Mouse (Mus musculus) liver, adult 2 months (tissue): ENCODE data around the gene Olfr975.
"Not testable (repeated sequence)": the region's sequence is repeated elsewhere in the genome, so short reads cannot be mapped to it uniquely, and the experiment has no call there.

Experiments
- CTCF ChIP-seq: fragments of 200-500 bp; IDR thresholded peaks from 2 replicates; pipeline ENCODE4 v1.5.1; 2011; ENCODE audit warnings: low read depth, low read length, control low read depth
- POLR2A ChIP-seq: fragments of 200-500 bp; IDR thresholded peaks from 2 replicates; pipeline ENCODE4 v1.6.1; 2011; ENCODE audit warnings: low read length, control low read depth; ENCODE audit not compliant: insufficient read depth; ENCODE audit errors: extremely low read depth

GRCm38 (mm10) chr9:39927975-39928836, 23.6 kb downstream of the Olfr975 start:
- not testable (repeated sequence) for TF ChIP-seq CTCF, POLR2A
